Mouse (Mus musculus): ENCODE results near the gene Lbx2. TPM values are rescaled to one million over a fixed set of nuclear protein-coding genes. Genes with fewer than 3 reads are reported as not detected.

Gene Lbx2
- polyA plus RNA-seq, 2 experiments = 0.52 to 0.54 TPM

DNA sequence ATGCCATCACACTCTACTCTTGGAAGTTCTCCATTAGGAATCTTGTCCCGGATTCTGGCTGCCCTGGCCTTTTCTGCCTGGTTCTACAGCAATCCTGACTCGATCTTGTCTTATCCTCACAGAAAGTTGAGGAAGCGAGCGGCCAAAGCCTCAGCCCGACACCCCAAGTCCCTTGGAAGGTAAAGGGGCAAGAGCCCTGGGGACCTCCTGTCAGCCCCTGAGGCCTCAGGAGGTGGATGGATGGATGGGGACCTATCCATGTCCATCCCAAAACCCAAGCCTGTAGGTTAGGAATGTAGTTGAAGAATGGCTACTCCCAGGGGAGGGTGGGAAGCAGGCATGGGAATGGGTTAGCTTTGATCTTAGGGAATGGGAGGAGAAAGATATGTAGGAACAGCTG is 42.2 kb upstream of the Lbx2 start:
- WGBS = 86% methylated on average over 5 of the region's 5 CpGs
- no peaks in the 10 kb centered on the region for H3K27me3 ChIP-seq (ENCODE audit: control insufficient read depth, insufficient read depth, low read length)
- ATAC-seq (ENCODE audit: low FRiP score, low read depth) = no peak
- 0 out of 2 replicates have a peak, but pooled peaks cover 4% of the 10 kb centered on the region for H3K36me3 ChIP-seq (ENCODE audit: control insufficient read depth, insufficient read depth, low read length)
- no peak overlapping the region for H3K9ac ChIP-seq (ENCODE audit: low read depth, low read length, severe bottlenecking)
- H3K4me3 ChIP-seq (replicated peaks; ENCODE audit: low read length) = no peak overlapping the region
- no peak overlapping the region for H3K4me2 ChIP-seq (replicated peaks; ENCODE audit: low read depth, low read length, severe bottlenecking)
- no peak overlapping the region for H3K27ac ChIP-seq (replicated peaks; ENCODE audit: low read depth, low read length)
- DNase-seq (ENCODE audit: low spot score) = no peak
- H3K4me1 ChIP-seq (ENCODE audit: control insufficient read depth, insufficient read depth, low read length) = no peaks in the 10 kb centered on the region
- H3K9me3 ChIP-seq (ENCODE audit: control insufficient read depth, low read length) = no peaks in the 10 kb centered on the region
- no peak for TF ChIP-seq POLR2A (IDR thresholded peaks at IDR 0.05; ENCODE audit: borderline replicate concordance, extremely low read depth, insufficient read depth, insufficient read length)

DNA sequence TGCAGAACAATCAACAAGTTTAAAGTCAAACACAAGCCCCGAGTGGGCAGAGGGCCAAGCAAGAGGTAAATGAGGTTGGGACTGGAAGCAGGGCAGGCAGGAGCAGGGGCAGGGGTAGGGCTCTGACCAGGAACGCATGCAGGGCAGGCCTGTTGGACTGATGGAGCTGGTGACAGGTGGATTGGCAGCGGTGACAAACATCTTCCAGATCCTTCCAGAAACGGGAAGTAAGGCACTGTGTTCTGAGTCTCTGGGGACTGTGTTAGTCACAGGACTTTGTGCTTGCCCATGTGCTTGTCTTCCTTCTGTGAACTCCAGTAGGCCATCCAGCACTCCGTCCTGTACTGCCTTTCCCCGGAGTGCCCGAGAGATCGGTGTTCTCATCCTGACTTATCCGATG is 41.4 kb upstream of the Lbx2 start:
- no peak for TF ChIP-seq POLR2A (IDR thresholded peaks at IDR 0.05; ENCODE audit: borderline replicate concordance, extremely low read depth, insufficient read depth, insufficient read length)
- Histone ChIP-seq H3K27me3 (ENCODE audit: control insufficient read depth, insufficient read depth, low read length) (no peaks in the 10 kb centered on the region), H3K36me3 (ENCODE audit: control insufficient read depth, insufficient read depth, low read length) (0 out of 2 replicates have a peak, but pooled peaks cover 4% of the 10 kb centered on the region), H3K4me3 (replicated peaks; ENCODE audit: low read length) (no peak overlapping the region), H3K9me3 (ENCODE audit: control insufficient read depth, low read length) (no peaks in the 10 kb centered on the region), H3K4me1 (ENCODE audit: control insufficient read depth, insufficient read depth, low read length) (no peaks in the 10 kb centered on the region), H3K4me2 (replicated peaks; ENCODE audit: low read depth, low read length, severe bottlenecking) (no peak overlapping the region), H3K27ac (replicated peaks; ENCODE audit: low read depth, low read length) (no peak overlapping the region), H3K9ac (ENCODE audit: low read depth, low read length, severe bottlenecking) (no peak overlapping the region)
- WGBS = 80% methylated on average over 9 of the region's 9 CpGs
- DNase-seq (ENCODE audit: low spot score) (no peak), ATAC-seq (ENCODE audit: low FRiP score, low read depth) (no peak)

DNA sequence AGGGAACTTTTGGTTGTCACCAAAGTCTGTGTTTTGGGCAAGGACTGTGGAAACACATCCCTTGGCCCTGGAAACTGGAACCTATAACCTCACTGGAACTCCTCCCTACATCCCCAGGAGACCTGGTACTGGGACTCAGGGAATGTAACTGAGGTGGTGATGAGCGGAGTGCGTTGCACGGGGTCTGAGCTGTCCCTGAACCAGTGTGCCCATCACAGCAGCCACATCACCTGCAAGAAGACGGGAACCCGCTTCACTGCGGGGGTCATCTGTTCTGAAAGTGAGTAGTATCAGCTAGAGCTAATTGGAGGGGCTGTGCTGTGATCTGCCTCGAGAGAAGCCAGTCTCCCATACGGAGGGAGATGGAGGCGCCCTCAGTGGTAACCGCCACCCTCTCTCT is 36.8 kb upstream of the Lbx2 start:
- H3K9ac ChIP-seq (ENCODE audit: low read depth, low read length, severe bottlenecking) = no peak overlapping the region
- TF ChIP-seq POLR2A (IDR thresholded peaks at IDR 0.05; ENCODE audit: borderline replicate concordance, extremely low read depth, insufficient read depth, insufficient read length) = no peak
- whole genome bisulfite sequencing = 59% methylated on average over 10 of the region's 10 CpGs
- ATAC-seq (ENCODE audit: low FRiP score, low read depth) = no peak
- H3K27ac ChIP-seq (replicated peaks; ENCODE audit: low read depth, low read length) = no peak overlapping the region
- DNase-seq (ENCODE audit: low spot score) = no peak
- no peaks in the 10 kb centered on the region for H3K27me3 ChIP-seq (ENCODE audit: control insufficient read depth, insufficient read depth, low read length)
- no peak overlapping the region for H3K4me3 ChIP-seq (replicated peaks; ENCODE audit: low read length)
- no peak overlapping the region for H3K4me2 ChIP-seq (replicated peaks; ENCODE audit: low read depth, low read length, severe bottlenecking)
- peaks cover 13% of the 10 kb centered on the region for H3K4me1 ChIP-seq (ENCODE audit: control insufficient read depth, insufficient read depth, low read length)
- no peaks in the 10 kb centered on the region for H3K9me3 ChIP-seq (ENCODE audit: control insufficient read depth, low read length)
- H3K36me3 ChIP-seq (ENCODE audit: control insufficient read depth, insufficient read depth, low read length) = peaks cover 13% of the 10 kb centered on the region

DNA sequence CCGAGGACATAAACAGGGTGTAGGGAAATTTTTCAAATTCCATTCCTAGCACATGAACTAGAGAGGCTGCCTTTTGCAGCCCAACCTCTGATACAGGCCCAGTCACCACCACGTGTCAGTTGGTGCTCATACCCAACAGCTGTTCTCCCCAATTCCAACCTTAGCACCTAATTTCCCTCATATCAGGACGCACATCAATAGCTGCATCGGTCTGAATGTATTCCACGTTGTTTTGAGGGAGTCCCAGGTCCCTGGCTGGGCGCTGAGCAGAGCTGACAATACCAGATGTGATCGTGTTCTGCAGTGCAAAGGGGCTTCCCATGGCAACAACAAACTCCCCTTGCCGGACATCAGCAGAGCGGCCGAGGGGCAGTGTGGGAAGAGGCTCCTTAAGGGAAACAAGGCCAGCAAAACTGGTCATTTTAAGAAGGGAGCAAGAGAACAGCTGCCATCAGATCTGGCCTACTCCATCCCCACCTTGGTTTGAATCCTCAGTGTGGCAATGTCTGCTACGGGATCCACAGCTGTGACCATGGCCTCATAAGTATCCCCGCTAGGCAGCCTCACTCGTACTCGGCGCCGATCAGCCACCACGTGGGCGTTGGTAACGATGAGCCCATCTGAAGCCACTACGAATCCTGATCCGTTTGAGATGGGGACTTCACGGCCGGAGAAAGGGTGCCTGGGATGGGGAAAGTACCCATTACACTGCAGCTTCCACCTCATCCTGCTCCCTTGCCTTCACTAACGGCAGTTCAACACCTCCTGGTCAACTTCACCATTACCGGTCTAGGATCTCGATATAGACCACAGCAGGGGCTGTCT is 32.8 kb upstream of the Lbx2 start:
- DNase-seq (ENCODE audit: low spot score) = no peak
- H3K4me3 ChIP-seq (replicated peaks; ENCODE audit: low read length) = peak overlapping the region; percentile 96
- peak overlapping the region; percentile 89 for H3K9ac ChIP-seq (ENCODE audit: low read depth, low read length, severe bottlenecking)
- H3K27ac ChIP-seq (replicated peaks; ENCODE audit: low read depth, low read length) = peak overlapping the region; percentile 88
- peaks cover 20% of the 10 kb centered on the region for H3K4me1 ChIP-seq (ENCODE audit: control insufficient read depth, insufficient read depth, low read length)
- peaks cover 34% of the 10 kb centered on the region for H3K36me3 ChIP-seq (ENCODE audit: control insufficient read depth, insufficient read depth, low read length)
- WGBS = under 1% methylated on average over 26 of the region's 26 CpGs
- peak overlapping the region; percentile 88 for H3K4me2 ChIP-seq (replicated peaks; ENCODE audit: low read depth, low read length, severe bottlenecking)
- no peaks in the 10 kb centered on the region for H3K9me3 ChIP-seq (ENCODE audit: control insufficient read depth, low read length)
- TF ChIP-seq POLR2A (IDR thresholded peaks at IDR 0.05; ENCODE audit: borderline replicate concordance, extremely low read depth, insufficient read depth, insufficient read length) = no peak
- ATAC-seq (ENCODE audit: low FRiP score, low read depth) = no peak
- no peaks in the 10 kb centered on the region for H3K27me3 ChIP-seq (ENCODE audit: control insufficient read depth, insufficient read depth, low read length)

DNA sequence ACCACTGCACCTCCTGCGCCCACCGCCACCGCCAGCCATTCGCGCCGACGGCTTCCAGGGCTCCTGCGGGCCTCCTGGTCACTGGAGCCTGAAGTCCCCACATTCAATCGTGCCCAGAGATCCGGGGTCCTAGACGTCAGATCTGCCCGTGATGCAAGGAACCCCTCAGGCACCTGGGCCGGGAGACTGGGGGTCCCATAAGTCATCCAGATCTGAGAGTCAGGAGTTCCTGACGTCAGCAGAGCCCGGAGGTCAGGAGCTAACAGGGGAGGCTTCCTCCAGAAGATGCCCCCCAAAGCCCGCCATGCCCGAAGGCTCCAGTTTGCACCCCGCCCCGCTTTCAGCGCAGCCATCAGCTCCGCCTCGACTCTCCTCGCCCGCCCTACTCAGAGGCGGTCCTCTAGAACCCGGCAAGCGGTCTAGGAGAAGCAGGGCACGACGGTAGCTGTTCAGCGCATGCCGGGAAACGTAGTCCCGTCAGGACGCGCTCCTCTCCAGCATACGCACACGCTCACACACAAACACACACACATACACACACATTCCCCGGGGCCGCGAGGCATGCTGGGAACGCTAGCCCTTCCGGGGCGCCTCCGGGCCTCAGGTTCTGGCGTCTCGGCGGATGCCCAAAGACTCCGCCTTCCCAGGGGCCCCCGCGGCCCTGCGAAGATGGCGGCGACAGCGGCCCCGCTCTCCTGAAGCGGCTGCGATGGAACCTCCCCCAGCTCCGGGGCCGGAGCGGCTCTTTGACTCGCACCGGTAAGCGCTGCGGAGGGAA is 31.9 kb upstream of the Lbx2 start, which contains the start of gene Aup1:
Gene Aup1 (plus strand): TSS at position 448 of the 778 bp plus-strand sequence.
- no peaks in the 10 kb centered on the region for H3K27me3 ChIP-seq (ENCODE audit: control insufficient read depth, insufficient read depth, low read length)
- peak within 1 kb of the TSS; percentile 88 for H3K4me2 ChIP-seq (replicated peaks; ENCODE audit: low read depth, low read length, severe bottlenecking)
- peak within 1 kb of the TSS; percentile 88 for H3K27ac ChIP-seq (replicated peaks; ENCODE audit: low read depth, low read length)
- H3K9me3 ChIP-seq (ENCODE audit: control insufficient read depth, low read length) = no peaks in the 10 kb centered on the region
- 0% methylated on average over 35 of the region's 64 CpGs for WGBS
- DNase-seq (ENCODE audit: low spot score) = peak; percentile 97
- peak; percentile 95 for ATAC-seq (ENCODE audit: low FRiP score, low read depth)
- H3K4me1 ChIP-seq (ENCODE audit: control insufficient read depth, insufficient read depth, low read length) = peaks cover 20% of the 10 kb centered on the region
- peak within 1 kb of the TSS; percentile 96 for H3K4me3 ChIP-seq (replicated peaks; ENCODE audit: low read length)
- peaks cover 34% of the 10 kb centered on the region for H3K36me3 ChIP-seq (ENCODE audit: control insufficient read depth, insufficient read depth, low read length)
- peak; percentile 89; the same call in 1 of the 2 replicates for TF ChIP-seq POLR2A (IDR thresholded peaks at IDR 0.05; ENCODE audit: borderline replicate concordance, extremely low read depth, insufficient read depth, insufficient read length)
- H3K9ac ChIP-seq (ENCODE audit: low read depth, low read length, severe bottlenecking) = peak within 1 kb of the TSS; percentile 89

Measured in limb, embryonic 14.5 days (tissue).